Mouse (Mus musculus) left cerebral cortex, postnatal 36 days (tissue): ENCODE measurements around the gene Gprc6a. TPM values are rescaled to one million over a fixed set of nuclear protein-coding genes. Genes with fewer than 3 reads are reported as not detected.

Experiments used
- DNase-seq, 2 experiments: peaks; one replicate each; pipeline ENCODE4 v3.0.0; 2021 to 2022; ENCODE audit warnings: low spot score in 2 of 2, mixed read lengths in 1 of 2
- intact Hi-C: fragments of 180-260 bp; cut with DNase I; formaldehyde crosslinking; loops from one replicate; pipeline ENCODE4 v1.15.1; 2025
- total RNA-seq, 2 experiments: library from RNA; stranded (reverse); gene quantifications; 2 replicates each; pipeline ENCODE4 v1.2.3; 2021

Gene Gprc6a
- total RNA-seq = not detected

GRCm38 (mm10) chr10:51631411-51632136 lies at the start of gene Gprc6a:
Gene Gprc6a (minus strand): TSS chr10:51631461.
- intact Hi-C loops = no loop called here

GRCm38 (mm10) chr10:51678251-51678639 lies 47.0 kb upstream of the Gprc6a start:
- intact Hi-C loops = no loop called here
- peak in 1 of 2 experiments; percentile 4 for DNase-seq

More at GRCm38 (mm10) chr10:51631411-51632136, at the start of gene Gprc6a:
- DNase-seq = no peak

GRCm38 (mm10) chr10:51677548-51678250 lies 46.4 kb upstream of the Gprc6a start, which contains the start of gene Rfx6:
Gene Rfx6 (plus strand): TSS chr10:51677756.
- DNase-seq = peak; percentile 12 to 13

GRCm38 (mm10) chr10:51672082-51672779 lies 41.0 kb upstream of the Gprc6a start:
- DNase-seq = no peak

More at GRCm38 (mm10) chr10:51677548-51678250, 46.4 kb upstream of the Gprc6a start, which contains the start of gene Rfx6:
- intact Hi-C loops = no loop called here

GRCm38 (mm10) chr10:51671583-51671982 lies 40.3 kb upstream of the Gprc6a start:
- intact Hi-C loops = no loop called here
- DNase-seq = no peak

More at GRCm38 (mm10) chr10:51672082-51672779, 41.0 kb upstream of the Gprc6a start:
- intact Hi-C loops = no loop called here

GRCm38 (mm10) chr10:51669334-51669733 lies 38.1 kb upstream of the Gprc6a start:
- intact Hi-C loops = no loop called here
- DNase-seq = no peak

- intact Hi-C loops = loop anchor here (5.0 kb wide), 2 partner anchors 60 to 105 kb away; no protein-coding TSS in a partner anchor
- DNase-seq = no peak
These were observed 26.1 kb upstream of the Gprc6a start for GRCm38 (mm10) chr10:51657324-51657723.

- DNase-seq = no peak
- intact Hi-C loops = no loop called here
These were observed 18.4 kb upstream of the Gprc6a start for GRCm38 (mm10) chr10:51649506-51650221.

- intact Hi-C loops = no loop called here
- no peak for DNase-seq
These were observed 10.1 kb downstream of the Gprc6a start for GRCm38 (mm10) chr10:51621193-51621592.

GRCm38 (mm10) chr10:51620126-51620525 lies 11.1 kb downstream of the Gprc6a start:
- intact Hi-C loops = no loop called here
- no peak for DNase-seq

GRCm38 (mm10) chr10:51618538-51618937 lies 12.7 kb downstream of the Gprc6a start:
- intact Hi-C loops = no loop called here
- DNase-seq = no peak

- no peak for DNase-seq
- intact Hi-C loops = no loop called here
These were observed 16.3 kb downstream of the Gprc6a start for GRCm38 (mm10) chr10:51614826-51615590.

GRCm38 (mm10) chr10:51613421-51613820 lies 17.8 kb downstream of the Gprc6a start:
- no peak for DNase-seq
- intact Hi-C loops = no loop called here

- intact Hi-C loops = no loop called here
- no peak for DNase-seq
These were observed 19.1 kb downstream of the Gprc6a start for GRCm38 (mm10) chr10:51611969-51612682.

- no peak for DNase-seq
- intact Hi-C loops = no loop called here
These were observed 21.4 kb downstream of the Gprc6a start for GRCm38 (mm10) chr10:51609741-51610425.

GRCm38 (mm10) chr10:51596928-51597635 lies 34.2 kb downstream of the Gprc6a start:
- DNase-seq = no peak
- intact Hi-C loops = loop anchor here (5.0 kb wide), 2 partner anchors 60 to 180 kb away; no protein-coding TSS in a partner anchor
